Mouse (Mus musculus): ENCODE data around the gene Ptpn3.

Ptpn3 gene

DNA sequence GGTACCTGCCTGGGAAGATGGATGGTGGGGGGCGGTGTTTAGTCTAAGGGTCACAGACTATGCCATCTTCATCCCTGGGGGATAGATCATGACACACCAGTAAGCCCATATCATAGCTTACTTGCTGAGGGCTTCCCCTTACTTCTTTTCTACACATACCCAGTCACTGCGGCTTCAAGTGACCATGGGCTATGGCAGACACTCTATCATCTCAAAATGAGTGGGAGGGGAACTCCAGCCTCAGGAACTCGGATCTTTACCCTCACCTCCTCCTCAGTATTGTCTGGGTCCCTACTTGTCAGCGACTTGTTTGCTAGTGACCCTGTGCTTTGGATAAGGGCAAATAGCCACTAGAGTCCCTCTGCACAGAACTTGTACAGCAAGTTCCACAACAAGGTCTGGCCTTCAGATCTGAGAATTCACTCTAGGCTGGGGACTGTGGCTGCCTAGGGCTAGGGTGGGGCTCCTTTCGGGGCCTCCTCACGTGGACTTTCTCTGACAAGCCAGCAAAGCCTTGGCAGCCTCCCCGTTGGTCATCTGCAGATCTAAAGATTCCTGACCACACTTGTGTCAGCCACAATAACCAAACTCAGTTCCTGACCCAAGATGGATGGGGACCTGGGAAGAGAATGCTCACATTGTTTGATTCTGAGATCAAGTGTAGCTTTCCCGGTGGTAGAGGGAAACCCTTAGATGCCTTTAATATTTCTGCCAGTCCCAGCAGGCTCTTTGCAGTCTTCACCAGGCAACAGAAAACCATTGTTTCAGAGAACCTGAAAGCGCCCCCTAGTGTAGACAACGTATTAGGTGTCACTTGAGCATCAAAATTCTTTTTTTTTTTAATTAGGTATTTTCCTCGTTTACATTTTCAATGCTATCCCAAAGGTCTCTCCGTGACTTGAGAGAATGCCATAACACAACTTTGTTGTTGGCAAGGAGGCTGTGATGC, 134.4 kb downstream of the Ptpn3 start:
- DNase-seq (ENCODE audit: low read depth) = peak; percentile 18

- DNase-seq (ENCODE audit: low read depth) = no peak
These were observed 136.0 kb downstream of the Ptpn3 start for GRCm38 (mm10) chr4:57165654-57166053.

DNA sequence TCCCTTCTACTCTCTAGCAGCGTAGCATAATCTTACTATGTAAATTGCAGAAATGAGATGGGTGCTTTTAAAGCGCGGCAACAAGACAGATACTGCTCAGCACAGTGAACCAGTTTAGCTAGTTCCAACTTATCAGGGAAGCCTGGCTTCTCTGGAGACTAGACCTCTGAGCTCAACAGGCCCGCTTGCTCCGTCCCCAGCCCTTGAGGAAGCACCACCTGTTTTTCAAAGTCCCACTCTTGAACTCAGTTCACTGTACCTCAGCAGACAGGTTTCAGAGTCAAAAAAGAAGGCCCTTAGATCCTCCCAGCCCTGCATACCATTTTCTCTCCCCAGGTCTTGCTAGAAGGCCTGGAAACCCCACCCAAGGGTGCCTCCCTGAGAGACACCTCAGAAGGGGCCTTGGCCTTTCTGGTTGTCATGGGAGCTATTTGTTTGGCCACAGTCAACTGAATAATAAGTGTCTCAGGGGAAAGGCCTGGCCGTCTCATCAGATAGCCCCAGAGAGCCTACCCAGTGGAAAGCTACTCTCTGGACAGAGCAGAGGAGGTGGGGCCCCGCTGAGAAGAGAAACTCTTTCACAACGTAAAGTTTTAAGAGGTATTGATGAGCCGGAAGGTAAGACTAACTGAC, 136.9 kb downstream of the Ptpn3 start:
- no peak for DNase-seq (ENCODE audit: low read depth)

- DNase-seq (ENCODE audit: low read depth) = no peak
These were observed 138.6 kb downstream of the Ptpn3 start for GRCm38 (mm10) chr4:57162789-57163722.

DNA sequence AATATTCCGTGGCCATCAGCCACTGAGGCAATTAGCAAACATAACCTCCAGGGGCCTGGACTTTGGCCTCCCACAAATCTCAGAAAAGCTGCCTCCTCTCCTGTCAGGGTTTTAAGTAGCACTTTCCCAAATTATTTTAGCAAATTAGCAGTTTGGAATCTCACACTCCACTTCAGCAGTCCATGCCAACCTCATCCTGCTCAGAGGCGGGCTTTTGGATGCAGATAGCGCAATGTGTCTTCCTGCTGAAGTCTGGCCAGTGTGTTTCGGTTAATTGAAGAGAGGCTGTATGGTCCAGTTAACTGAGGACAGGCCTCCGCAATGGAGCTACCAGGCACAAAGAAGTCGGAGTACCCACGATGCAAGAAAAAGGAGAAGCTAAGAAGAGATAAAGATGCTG, 141.1 kb downstream of the Ptpn3 start:
- DNase-seq (ENCODE audit: low read depth) = no peak

DNA sequence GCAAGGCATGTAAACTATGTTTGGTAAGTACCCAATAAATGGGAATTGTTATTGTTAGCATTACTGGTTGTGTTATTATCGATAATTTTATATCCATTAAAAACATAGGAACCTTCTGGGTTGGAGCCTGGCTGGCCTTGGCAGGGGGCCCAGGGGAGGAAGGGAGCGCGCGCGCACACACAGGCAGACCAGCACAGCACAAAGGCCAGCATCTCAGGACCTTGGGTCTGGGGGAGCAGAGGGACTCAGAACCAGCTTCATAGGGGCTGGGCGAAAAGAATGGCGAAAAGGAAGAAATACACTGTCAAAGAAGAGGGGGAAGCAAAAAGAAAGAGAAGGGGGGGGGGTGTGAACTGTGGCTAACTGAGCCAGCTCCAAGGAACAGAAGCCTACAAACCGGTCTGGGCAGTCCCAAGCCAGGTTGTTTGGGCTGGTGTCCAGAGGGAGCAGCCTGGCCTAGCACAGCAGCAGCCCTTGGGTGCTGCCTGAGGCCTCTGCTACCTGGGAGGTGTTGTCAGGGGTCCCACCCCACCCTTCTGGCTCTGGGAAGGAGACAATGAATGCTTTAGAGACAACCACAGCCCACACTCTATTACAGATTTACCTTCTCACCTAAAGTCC, 145.0 kb downstream of the Ptpn3 start:
- DNase-seq (ENCODE audit: low read depth) = no peak

- DNase-seq (ENCODE audit: low read depth) = no peak
These were observed 147.8 kb downstream of the Ptpn3 start for GRCm38 (mm10) chr4:57153838-57154237.

DNA sequence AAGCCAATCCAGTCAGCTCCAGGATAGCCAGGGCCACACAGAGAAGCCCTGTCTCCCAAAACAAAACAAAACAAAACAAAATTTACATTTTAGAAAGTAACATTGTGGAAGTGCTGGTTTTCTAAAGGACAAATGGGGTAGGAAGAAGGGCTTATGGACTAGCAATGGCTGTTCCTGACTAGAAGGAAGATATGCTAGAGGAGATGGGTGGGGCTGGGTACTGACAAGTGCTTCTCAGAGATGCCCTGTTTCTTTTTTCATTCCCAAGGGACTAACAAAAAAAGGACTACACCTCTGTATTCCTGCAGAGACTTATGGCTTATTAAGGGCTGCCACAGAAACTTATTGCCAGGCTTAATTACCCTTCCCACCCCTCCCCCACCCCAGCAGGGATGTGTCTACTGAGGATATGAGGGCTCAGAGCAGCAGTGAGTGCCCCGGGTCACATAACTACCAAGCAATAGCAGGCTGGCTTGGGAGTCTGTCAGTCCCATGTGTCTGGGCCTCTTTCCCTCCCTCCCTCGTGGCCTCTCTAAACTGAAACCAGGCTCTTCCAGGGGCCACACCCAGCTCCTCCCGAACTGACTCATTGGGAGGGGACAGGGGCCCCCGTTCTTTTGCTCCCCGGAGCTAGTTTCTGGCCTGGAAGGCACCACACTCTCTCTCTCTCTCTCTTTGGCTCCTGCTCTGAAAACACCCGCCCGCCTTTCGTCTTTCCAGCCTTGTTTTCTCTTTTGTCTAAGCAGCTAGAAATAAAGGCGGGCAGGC, 148.4 kb downstream of the Ptpn3 start:
- DNase-seq (ENCODE audit: low read depth) = no peak

DNA sequence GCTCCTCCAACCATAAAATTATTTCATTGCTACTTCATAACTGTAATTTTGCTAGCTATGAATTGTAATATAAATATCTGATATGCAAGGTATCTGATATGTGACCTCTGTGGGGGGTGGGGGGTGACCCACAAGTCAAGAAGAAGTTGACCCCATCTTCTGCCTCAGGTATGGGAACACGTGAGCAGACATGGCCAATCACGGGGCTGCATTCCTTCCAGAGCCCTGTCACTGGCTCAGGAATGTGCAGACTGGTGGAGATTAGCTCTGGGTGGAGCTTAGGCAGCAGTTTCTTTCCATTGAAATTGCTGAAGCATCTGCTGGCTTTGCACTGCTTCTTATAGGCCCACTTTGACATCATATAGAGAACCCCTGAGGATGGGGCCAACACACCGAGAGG, 153.5 kb downstream of the Ptpn3 start:
- no peak for DNase-seq (ENCODE audit: low read depth)

DNA sequence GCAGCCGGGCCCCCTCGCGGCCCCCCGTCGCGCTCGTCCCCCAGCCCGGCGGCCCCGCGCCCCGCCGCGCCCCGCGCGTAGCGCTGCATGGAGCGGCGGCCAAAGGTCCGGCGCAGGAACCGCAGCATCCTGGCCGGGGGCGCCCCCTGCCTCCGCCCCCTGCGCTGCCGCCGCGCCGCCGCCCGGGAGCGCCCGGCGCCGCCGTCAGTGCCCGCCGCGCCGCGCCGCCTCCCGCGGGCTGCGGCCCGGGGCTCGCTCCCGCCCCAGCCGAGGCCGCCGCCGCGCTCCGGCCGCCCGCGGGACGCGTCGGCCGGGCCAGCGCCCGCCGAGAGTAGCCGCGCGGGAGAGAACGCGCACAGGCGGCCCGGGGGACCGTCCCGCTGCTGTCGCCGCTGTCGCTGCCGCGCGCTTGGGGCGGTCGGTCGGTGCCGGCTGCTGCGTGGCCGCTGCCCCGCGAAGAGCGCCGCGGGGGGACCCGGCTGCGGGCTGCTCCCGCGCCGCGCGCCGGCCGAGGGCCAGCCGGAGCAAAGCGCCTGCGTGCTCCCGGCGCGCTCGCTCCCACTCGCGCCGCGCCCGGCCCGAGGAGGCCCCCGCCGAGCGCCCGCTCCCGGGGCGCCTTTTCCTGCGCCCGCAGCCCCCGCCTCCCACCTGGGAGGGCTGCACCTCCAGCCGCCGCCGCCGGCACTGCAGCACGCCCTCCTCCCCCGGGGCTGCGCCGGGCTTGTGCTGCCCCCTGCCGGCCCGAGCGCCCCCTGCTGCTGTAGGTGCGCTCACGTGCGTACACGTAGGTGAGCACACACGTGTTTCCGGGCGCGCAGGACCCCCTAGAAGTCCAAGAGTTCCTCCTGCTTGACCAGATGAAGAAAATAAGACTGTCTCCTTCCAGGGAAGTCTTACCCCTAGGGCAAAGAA, 158.4 kb downstream of the Ptpn3 start, which contains the start of gene Epb41l4b:
Gene Epb41l4b (minus strand): TSS at position 412 of the 912 bp plus-strand sequence.
- peak; percentile 79 for DNase-seq (ENCODE audit: low read depth)

- DNase-seq (ENCODE audit: low read depth) = peak; percentile 25
These were observed 159.1 kb downstream of the Ptpn3 start for GRCm38 (mm10) chr4:57142374-57143025.

DNA sequence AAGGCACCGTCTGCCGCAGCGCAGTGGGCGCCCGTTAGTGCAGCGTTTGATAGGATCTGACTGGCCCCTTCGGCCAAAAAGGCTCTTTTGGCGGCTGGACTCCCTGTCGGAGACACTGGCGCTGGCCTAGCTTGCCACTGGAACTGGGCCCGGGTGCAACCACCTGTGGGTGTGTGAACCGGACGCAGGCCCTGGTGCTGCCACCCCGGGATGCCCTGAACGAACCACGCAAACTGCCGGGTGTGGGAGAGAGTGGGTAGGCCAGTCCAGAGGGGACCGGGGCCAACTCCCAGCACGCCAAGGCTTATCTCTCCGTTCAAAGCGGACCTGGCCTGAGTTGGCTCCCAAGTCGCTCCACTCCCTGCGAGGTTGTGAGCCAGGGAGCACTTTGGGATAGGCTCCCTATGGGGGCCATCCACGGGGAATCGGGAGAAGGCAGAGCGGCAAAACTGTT, 159.7 kb downstream of the Ptpn3 start:
- DNase-seq (ENCODE audit: low read depth) = peak; percentile 18

DNA sequence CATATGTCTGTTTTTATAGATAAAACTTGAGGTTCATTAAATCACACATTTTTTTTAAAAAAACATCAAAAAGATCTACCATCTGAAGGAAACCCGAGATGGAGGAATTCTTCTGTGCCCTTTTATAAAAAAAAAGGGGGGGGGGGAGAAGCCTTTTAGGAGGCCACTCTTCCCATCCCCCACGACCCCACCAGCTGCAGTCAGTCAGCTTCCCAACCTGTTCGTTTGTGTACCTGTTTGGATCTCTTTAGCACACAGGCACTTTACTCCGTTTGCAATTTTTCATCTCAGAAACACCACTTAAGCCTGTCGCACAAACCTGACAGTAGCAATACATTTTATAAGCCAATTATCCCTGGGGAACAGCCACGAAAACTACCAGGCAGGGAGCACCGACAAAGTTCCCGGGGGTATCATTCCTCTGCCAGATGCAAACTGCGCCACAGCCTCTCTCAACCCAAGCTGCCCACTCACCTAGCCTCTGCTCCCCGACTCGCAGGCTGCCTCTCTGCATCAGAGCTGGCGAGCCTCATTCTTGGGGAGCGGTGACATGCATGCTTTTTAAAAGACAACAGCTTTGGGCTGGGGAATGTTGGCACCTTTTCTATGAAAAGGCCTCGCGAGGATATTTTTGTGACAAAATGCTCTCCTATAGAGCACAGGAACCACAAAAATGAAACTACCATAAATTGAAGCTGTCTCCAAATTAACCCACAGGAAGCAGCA, 160.5 kb downstream of the Ptpn3 start:
- peak; percentile 13 for DNase-seq (ENCODE audit: low read depth)
